Mouse (Mus musculus) spleen, adult 2 months (tissue): ENCODE measurements around the gene Arv1. TPM values are rescaled to one million over a fixed set of nuclear protein-coding genes. Genes with fewer than 3 reads are reported as not detected.

ENCODE experiments used
- DNase-seq, 2 experiments: peaks; one replicate each; pipeline versions ENCODE4 v3.0.0 to v3.0.0-alpha.2; 2012 to 2021; ENCODE audit warnings: low spot score in 2 of 2, low read depth in 1 of 2
- H3K27ac ChIP-seq: fragments of 200-500 bp; 2 replicates; pipeline ENCODE4 v1.5.1; 2012; ENCODE audit warnings: low read length, inconsistent platforms; ENCODE audit not compliant: insufficient read depth
- H3K27me3 ChIP-seq: fragments of 200-500 bp; 2 replicates; pipeline ENCODE4 v1.6.1; 2012; ENCODE audit warnings: mild to moderate bottlenecking, moderate library complexity, low read length, inconsistent platforms; ENCODE audit not compliant: control insufficient read depth, insufficient read depth
- H3K36me3 ChIP-seq: fragments of 200-500 bp; 2 replicates; pipeline ENCODE4 v1.6.1; 2012; ENCODE audit warnings: mild to moderate bottlenecking, low read length, inconsistent platforms; ENCODE audit not compliant: control insufficient read depth, insufficient read depth
- H3K4me1 ChIP-seq: fragments of 200-500 bp; 2 replicates; pipeline ENCODE4 v1.6.1; 2011; ENCODE audit warnings: inconsistent platforms; ENCODE audit not compliant: control insufficient read depth, insufficient read depth, insufficient read length
- H3K4me3 ChIP-seq: fragments of 200-500 bp; 2 replicates; pipeline ENCODE4 v1.5.1; 2011; ENCODE audit warnings: mild to moderate bottlenecking, inconsistent platforms; ENCODE audit not compliant: insufficient read depth, insufficient read length; ENCODE audit errors: extremely low read depth
- CTCF ChIP-seq: fragments of 200-500 bp; IDR thresholded peaks from 2 replicates; pipeline ENCODE4 v1.5.1; 2011; ENCODE audit warnings: mild to moderate bottlenecking, inconsistent platforms; ENCODE audit not compliant: insufficient read depth, insufficient read length, insufficient replicate concordance; ENCODE audit errors: extremely low read depth
- POLR2A ChIP-seq: fragments of 200-500 bp; IDR thresholded peaks from 2 replicates; pipeline ENCODE4 v1.6.1; 2011; ENCODE audit warnings: low read depth, low read length, inconsistent platforms
- WGBS: fragments of 180-500 bp; shearing (Covaris S2); methylation state at CpG from one replicate; pipeline ENCODE4 v1.1.7; 2018; 5-methylcytosine and 5-hydroxymethylcytosine counted together
- polyA plus RNA-seq: library from polyadenylated mRNA; depleted of rRNA; stranded (reverse); fragments of >200 nt; gene quantifications from 2 replicates; pipeline ENCODE4 v1.2.3, GENCODE M21; 2012

The Arv1 gene
- polyA plus RNA-seq, 1 experiment, result 18.0 TPM

DNA sequence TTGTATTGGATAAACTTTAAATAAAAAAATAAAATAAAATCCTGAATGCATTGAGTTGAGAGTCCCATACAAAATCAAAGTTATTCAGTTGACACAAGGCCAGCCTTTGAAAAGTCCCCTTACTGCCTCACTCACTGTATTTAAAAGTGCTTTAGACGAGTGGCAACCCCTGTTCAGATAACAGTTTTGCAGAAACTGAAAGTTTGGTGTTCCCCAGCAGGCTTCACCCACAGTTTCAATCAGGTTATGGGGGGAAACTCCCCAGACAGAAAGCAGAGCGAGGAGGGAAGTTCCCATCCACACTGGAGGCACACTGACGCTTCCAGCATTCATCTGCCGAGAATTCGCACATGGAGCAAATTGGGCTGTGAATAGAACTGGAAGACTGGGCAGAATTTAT is 34.7 kb downstream of the Arv1 start:
- 40% methylated on average over 5 of the region's 5 CpGs for WGBS
- no peak for DNase-seq
- no peak for TF ChIP-seq POLR2A
- TF ChIP-seq CTCF, result no peak
- Histone ChIP-seq H3K27ac (no peak overlapping the region), H3K36me3 (no peaks in the 10 kb centered on the region), H3K27me3 (peaks cover 4% of the 10 kb centered on the region; the same call in 1 of the 2 replicates), H3K4me3 (no peak overlapping the region), H3K4me1 (peaks cover 5% of the 10 kb centered on the region)

- Histone ChIP-seq H3K4me1 (no peaks in the 10 kb centered on the region; the same call in 1 of the 2 replicates), H3K27ac (no peak overlapping the region), H3K27me3 (no peaks in the 10 kb centered on the region), H3K36me3 (no peaks in the 10 kb centered on the region), H3K4me3 (no peak overlapping the region)
- WGBS, result 40% methylated on average over 3 of the region's 3 CpGs
- TF ChIP-seq CTCF (peak; percentile 29; the same call in 1 of the 2 replicates), POLR2A (no peak)
- peak in 1 of 2 experiments; percentile 18 for DNase-seq
Measured at GRCm38 (mm10) chr8:124758544-124758943, 36.6 kb downstream of the Arv1 start.

DNA sequence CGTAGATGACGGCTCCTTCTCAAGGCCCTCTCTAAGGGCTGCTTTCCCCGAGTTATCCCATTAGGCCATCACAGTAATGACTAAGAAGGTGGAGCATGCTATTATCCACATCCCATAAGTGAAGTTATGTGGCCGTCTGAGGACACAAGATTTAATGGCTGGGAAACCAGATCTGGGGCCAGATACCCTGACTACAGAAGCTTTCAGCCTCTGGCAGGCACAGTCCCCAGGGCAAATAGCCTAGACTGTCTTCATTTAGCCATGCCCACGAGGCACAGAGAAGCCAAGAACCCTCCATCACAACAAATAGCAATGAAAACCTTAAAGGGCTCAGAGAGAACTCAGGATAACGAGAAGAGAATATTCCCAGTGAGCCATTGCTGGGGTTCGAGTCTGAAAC is 41.1 kb downstream of the Arv1 start:
- Histone ChIP-seq H3K27ac (no peak overlapping the region), H3K4me3 (no peak overlapping the region), H3K27me3 (no peaks in the 10 kb centered on the region), H3K4me1 (no peaks in the 10 kb centered on the region), H3K36me3 (no peaks in the 10 kb centered on the region)
- no peak for DNase-seq
- 79% methylated on average over 7 of the region's 7 CpGs for WGBS
- no peak for TF ChIP-seq POLR2A
- TF ChIP-seq CTCF, result no peak

GRCm38 (mm10) chr8:124772389-124772788 is 50.5 kb downstream of the Arv1 start:
- no peak overlapping the region for H3K27ac ChIP-seq
- no peak for DNase-seq
- WGBS, result 72% methylated on average over 2 of the region's 2 CpGs
- TF ChIP-seq CTCF (no peak), POLR2A (no peak)
- H3K4me3 ChIP-seq, result no peak overlapping the region
- H3K4me1 ChIP-seq, result no peaks in the 10 kb centered on the region
- H3K27me3 ChIP-seq, result 0 out of 2 replicates have a peak, but pooled peaks cover 1% of the 10 kb centered on the region
- H3K36me3 ChIP-seq, result no peaks in the 10 kb centered on the region

GRCm38 (mm10) chr8:124775695-124776094 is 53.8 kb downstream of the Arv1 start:
- TF ChIP-seq CTCF (peak; percentile 63; the same call in 1 of the 2 replicates), POLR2A (no peak)
- no peaks in the 10 kb centered on the region for H3K36me3 ChIP-seq
- H3K4me1 ChIP-seq, result no peaks in the 10 kb centered on the region
- 0 out of 2 replicates have a peak, but pooled peaks cover 1% of the 10 kb centered on the region for H3K27me3 ChIP-seq
- no peak overlapping the region for H3K27ac ChIP-seq
- DNase-seq, result peak; percentile 18 to 49
- H3K4me3 ChIP-seq, result no peak overlapping the region
- 22% methylated on average over 16 of the region's 16 CpGs for WGBS

DNA sequence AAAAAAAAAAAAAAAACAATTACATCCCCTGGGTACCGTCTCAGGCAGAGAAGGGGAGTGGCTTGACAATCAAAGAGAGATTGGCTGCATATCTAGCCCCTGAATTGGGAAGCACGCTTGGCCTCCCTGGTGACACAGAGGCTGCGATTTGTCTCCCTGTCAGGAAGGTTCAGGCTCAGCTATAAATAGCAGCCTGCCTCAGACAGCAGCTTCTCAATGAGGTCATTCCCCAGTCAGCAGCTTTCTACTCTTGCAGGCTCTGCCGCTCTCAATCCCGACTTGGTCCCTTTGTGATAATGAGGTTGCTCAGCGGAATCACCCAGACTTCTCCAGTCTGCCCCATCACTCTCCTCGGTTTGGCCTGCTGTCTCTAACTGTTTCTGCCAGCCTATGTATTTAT is 58.3 kb downstream of the Arv1 start:
- H3K4me3 ChIP-seq, result no peak overlapping the region
- WGBS, result 10% methylated on average over 7 of the region's 7 CpGs
- DNase-seq, result no peak

GRCm38 (mm10) chr8:124782431-124782830 is 60.5 kb downstream of the Arv1 start:
- no peak overlapping the region for H3K27ac ChIP-seq
- TF ChIP-seq CTCF (no peak), POLR2A (no peak)
- 79% methylated on average over 3 of the region's 3 CpGs for WGBS
- H3K4me1 ChIP-seq, result no peaks in the 10 kb centered on the region
- no peak overlapping the region for H3K4me3 ChIP-seq
- H3K36me3 ChIP-seq, result no peaks in the 10 kb centered on the region
- no peak for DNase-seq
- H3K27me3 ChIP-seq, result no peaks in the 10 kb centered on the region; the same call in 1 of the 2 replicates

More for the DNA sequence above, 58.3 kb downstream of the Arv1 start:
- Histone ChIP-seq H3K4me1 (no peaks in the 10 kb centered on the region), H3K27me3 (no peaks in the 10 kb centered on the region; the same call in 1 of the 2 replicates), H3K27ac (no peak overlapping the region), H3K36me3 (no peaks in the 10 kb centered on the region)
- TF ChIP-seq CTCF, result no peak
- no peak for TF ChIP-seq POLR2A
